Mouse (Mus musculus): ENCODE data around the gene Safb2.

DNA sequence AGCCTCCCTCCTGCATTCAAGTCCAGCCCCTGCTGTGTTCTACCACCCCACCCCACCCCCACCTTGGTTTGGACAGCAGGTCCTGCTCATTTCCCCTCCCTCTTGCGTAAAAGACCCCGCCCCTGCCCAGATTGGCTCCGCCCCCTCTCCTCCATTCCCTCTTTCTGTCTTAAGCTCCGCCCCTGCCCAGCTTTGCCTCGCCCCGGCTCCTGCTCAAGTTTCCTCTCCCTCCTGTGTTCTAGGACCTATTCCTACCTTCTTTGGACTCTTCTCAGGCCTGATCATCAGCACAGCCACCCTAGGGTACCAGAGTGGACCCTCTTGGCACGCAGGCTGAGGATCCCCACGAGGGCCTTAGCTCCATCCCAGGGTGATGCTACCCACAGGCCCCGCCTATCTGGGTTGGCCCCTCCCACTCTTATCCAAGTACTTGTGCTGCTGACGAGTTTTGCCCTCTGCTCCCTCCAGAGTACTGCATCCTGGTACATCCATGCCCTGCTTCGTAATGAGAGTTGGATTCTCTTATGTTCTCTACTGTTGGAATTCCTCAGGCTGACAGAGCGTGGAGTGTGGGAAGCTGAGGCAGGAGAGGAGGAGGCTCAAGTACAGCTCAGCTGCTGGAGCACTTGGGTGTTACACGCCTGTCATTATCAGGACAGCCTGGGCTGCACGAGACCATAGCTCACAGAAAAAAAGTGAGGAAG is 27.6 kb upstream of the Safb2 start:
- TF ChIP-seq CTCF (IDR thresholded peaks at IDR 0.05; ENCODE audit: borderline replicate concordance, insufficient read depth, low read length) (no peak), POLR2A (IDR thresholded peaks at IDR 0.05; ENCODE audit: low read depth, low read length) (peak; percentile 0; the same call in 1 of the 2 replicates)
